Mouse (Mus musculus): ENCODE measurements at regions not wholly inside any gene's neighbourhood (a gene's known extent, or its start where the extent isn't known, plus 50 kb on each side); places are given as distances from the start of the nearest gene placed in this dataset.
A peak's percentile ranks its signal among the peaks of the same experiment; 100 is the strongest.

DNA sequence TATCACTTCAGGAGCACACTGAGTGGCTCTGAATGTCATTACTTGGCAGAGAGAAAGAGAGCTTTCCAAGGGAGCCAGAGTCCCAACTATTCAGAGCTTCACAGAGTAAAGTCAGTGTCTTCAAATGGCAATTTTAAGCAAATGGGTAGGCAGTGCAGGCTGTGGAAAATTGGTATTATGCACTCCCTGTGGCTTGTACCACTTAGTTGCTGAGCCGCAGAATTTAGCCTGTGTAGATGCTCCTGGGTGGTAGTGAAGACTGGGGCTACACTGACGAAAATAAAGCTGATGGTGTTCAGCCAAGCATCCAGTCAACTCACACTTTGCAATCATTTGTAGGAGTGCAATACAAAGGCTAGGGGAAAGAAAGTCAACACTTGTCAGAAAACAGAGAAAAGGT is 2114.4 kb downstream of the Pcdh9 start:
- DNase-seq (ENCODE audit: extremely low spot score in 1 of 2, low spot score in 1 of 2), result peak in 1 of 2 experiments; percentile 1
